Mouse (Mus musculus) embryo, embryonic 10 days (tissue): ENCODE results near the gene Olfr625-ps1.
"Not testable (repeated sequence)": the region's sequence is repeated elsewhere in the genome, so short reads cannot be mapped to it uniquely, and the experiment has no call there.

ENCODE experiments used
- DNase-seq: peaks from one replicate; pipeline ENCODE4 v3.0.0-alpha.2; 2015; ENCODE audit warnings: low spot score

Olfr625-ps1 gene

GRCm38 (mm10) chr7:103682420-103682819, at the start of gene Olfr625-ps1:
TSS of gene Olfr625-ps1 (plus strand) at chr7:103682720.
- no peak for DNase-seq

GRCm38 (mm10) chr7:103636795-103637194, 45.7 kb upstream of the Olfr625-ps1 start:
- DNase-seq = no peak

- DNase-seq = no peak
Measured at GRCm38 (mm10) chr7:103642602-103643001, 39.9 kb upstream of the Olfr625-ps1 start, which contains the start of gene Olfr622. TSS of gene Olfr622 (minus strand) at chr7:103642702.

- no peak for DNase-seq
Measured at GRCm38 (mm10) chr7:103644070-103644469, 38.5 kb upstream of the Olfr625-ps1 start.

- DNase-seq = no peak
Measured at GRCm38 (mm10) chr7:103663598-103663997, 18.9 kb upstream of the Olfr625-ps1 start, which contains the start of gene Olfr623. TSS of gene Olfr623 (minus strand) at chr7:103663698.

- no peak for DNase-seq
Measured at GRCm38 (mm10) chr7:103671091-103671490, 11.4 kb upstream of the Olfr625-ps1 start, which contains the start of gene Olfr624. TSS of gene Olfr624 (minus strand) at chr7:103671191.

GRCm38 (mm10) chr7:103699469-103699868, 16.9 kb downstream of the Olfr625-ps1 start:
- no peak for DNase-seq

- peak; percentile 4 for DNase-seq
Measured at GRCm38 (mm10) chr7:103712024-103712423, 29.5 kb downstream of the Olfr625-ps1 start.

GRCm38 (mm10) chr7:103714371-103714770, 31.9 kb downstream of the Olfr625-ps1 start, which contains the start of gene Olfr243:
TSS of gene Olfr243 (plus strand) at chr7:103714671.
- no peak for DNase-seq

- not testable (repeated sequence) for DNase-seq
Measured at GRCm38 (mm10) chr7:103716398-103716797, 33.9 kb downstream of the Olfr625-ps1 start.

GRCm38 (mm10) chr7:103730074-103730473, 47.6 kb downstream of the Olfr625-ps1 start, which contains the start of gene Olfr628:
TSS of gene Olfr628 (plus strand) at chr7:103730374.
- no peak for DNase-seq
